Mouse (Mus musculus) heart, postnatal 14 days (tissue): ENCODE data around the gene 1700088E04Rik. TPM values are rescaled to one million over a fixed set of nuclear protein-coding genes. Genes with fewer than 3 reads are reported as not detected.

Experiments used
- DNase-seq, 2 experiments: peaks; one replicate each; pipeline ENCODE4 v3.0.0; 2021 to 2022
- intact Hi-C: fragments of 180-260 bp; cut with DNase I; formaldehyde crosslinking; loops from one replicate; pipeline ENCODE4 v1.15.1; 2025
- total RNA-seq, 2 experiments: library from RNA; stranded (reverse); gene quantifications; 2 replicates each; pipeline ENCODE4 v1.2.3; 2021

Gene 1700088E04Rik
- total RNA-seq, 2 experiments from 2014 or later, result 1.3 to 2.7 TPM

GRCm38 (mm10) chr15:79105804-79106203 lies 35.2 kb downstream of the 1700088E04Rik start:
- no peak for DNase-seq

GRCm38 (mm10) chr15:79103264-79103663 lies 37.8 kb downstream of the 1700088E04Rik start:
- intact Hi-C loops, result no loop called here
- DNase-seq, result no peak

More at GRCm38 (mm10) chr15:79105804-79106203, 35.2 kb downstream of the 1700088E04Rik start:
- intact Hi-C loops, result no loop called here

- intact Hi-C loops, result no loop called here
- DNase-seq, result no peak
Measured at GRCm38 (mm10) chr15:79101531-79101930, 39.5 kb downstream of the 1700088E04Rik start.

- intact Hi-C loops, result no loop called here
- no peak for DNase-seq
Measured at GRCm38 (mm10) chr15:79100391-79100790, 40.7 kb downstream of the 1700088E04Rik start.

DNA sequence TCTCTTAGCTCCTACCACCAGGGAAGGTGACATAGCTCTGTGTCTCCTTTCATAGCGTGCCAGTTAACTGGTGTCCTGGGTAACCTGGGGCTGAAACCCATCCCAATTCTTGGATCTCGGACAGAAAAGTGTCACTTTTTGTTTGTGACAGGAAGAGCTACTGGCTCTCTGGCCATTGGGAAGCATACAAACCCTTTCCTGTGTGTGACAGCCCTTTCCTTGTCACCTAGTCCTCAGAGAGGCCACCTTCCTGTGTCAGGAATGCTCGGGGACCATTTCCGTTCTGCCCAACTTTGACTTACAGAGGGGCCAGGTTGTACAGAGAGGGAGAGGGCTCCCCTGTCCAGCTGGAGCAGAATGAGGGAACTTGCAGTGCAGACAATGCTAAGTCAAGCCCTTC lies 41.6 kb downstream of the 1700088E04Rik start:
- peak in 1 of 2 experiments; percentile 14 for DNase-seq
- intact Hi-C loops, result loop anchor here (2.0 kb wide), 1 partner anchor 13 kb away; no protein-coding TSS in a partner anchor

DNA sequence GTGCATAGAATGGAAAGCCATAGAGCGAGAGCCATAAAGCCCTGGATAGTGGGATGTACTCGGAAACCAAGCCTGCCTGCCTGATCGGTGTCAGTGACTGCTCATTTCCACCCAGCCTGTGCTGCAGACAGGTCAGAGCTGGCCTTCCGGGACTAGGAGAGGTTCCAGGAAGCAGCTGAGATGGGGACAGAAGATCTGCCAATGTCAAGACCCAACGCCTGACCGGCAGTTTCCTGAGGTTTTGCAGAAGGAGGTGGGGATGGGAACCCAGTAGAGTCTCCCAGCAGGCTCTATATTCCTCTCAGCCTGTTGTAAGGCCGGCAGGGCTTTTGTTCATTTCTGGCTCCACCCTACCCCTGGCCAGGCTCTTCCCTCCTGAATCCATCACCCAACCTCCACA lies 42.2 kb downstream of the 1700088E04Rik start:
- intact Hi-C loops, result loop anchor here (2.0 kb wide), 1 partner anchor 14 kb away; no protein-coding TSS in a partner anchor
- peak; percentile 40 to 41 for DNase-seq

GRCm38 (mm10) chr15:79098220-79098619 lies 42.8 kb downstream of the 1700088E04Rik start:
- intact Hi-C loops, result loop anchor here (2.0 kb wide), 1 partner anchor 15 kb away; no protein-coding TSS in a partner anchor
- peak in 1 of 2 experiments; percentile 34 for DNase-seq

DNA sequence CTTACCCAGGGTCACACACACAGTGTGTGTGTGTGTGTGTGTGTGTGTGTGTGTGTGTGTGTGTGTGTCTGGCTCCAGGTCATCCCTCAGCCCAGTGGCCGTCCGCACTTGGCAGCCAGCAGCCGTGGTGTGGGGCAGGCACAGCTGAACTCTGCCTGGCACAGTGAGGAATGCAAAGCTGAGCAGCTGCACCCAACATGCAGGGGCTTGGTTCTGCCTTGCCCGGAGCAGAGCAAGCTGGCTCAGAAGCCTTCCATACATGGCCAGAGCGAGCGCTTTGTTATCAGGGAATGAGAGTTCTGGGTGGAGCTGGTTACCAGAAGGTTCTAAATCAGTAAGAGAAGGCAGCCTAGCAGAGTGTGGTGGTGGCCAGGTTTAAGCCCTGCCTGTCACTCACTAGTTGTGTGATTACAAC lies 43.4 kb downstream of the 1700088E04Rik start:
- DNase-seq, result peak; percentile 69 to 78
- intact Hi-C loops, result loop anchor here (2.0 kb wide), 1 partner anchor 15 kb away; no protein-coding TSS in a partner anchor

GRCm38 (mm10) chr15:79097135-79097534 lies 43.9 kb downstream of the 1700088E04Rik start:
- no peak for DNase-seq
- intact Hi-C loops, result no loop called here

DNA sequence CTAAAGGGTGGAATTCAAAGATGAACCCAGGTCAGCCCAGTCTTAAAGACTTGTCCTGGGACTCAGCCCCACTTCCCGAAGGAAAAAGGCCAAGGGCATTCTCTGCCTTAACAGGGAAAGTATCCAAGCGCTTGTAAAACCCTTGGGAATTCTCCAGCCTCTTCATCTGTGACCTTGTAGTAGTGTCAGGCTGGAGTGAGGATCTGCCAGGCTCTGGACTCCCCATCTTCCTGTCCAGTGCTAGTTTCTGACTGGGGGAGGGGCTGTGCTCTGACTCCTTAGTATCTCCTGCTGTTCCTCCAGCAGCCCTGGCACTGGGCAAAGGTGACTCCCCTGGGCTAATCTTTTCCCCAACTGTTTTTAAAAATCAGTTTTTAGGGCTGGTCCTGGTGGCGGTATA lies 44.5 kb downstream of the 1700088E04Rik start:
- intact Hi-C loops, result no loop called here
- peak; percentile 26 to 29 for DNase-seq

GRCm38 (mm10) chr15:79095483-79095882 lies 45.6 kb downstream of the 1700088E04Rik start:
- no peak for DNase-seq
- intact Hi-C loops, result no loop called here

GRCm38 (mm10) chr15:79093083-79093839 lies 47.8 kb downstream of the 1700088E04Rik start:
- intact Hi-C loops, result loop anchor here (2.0 kb wide), 2 partner anchors 34 to 56 kb away; no protein-coding TSS in a partner anchor
- peak; percentile 53 to 55 for DNase-seq

DNA sequence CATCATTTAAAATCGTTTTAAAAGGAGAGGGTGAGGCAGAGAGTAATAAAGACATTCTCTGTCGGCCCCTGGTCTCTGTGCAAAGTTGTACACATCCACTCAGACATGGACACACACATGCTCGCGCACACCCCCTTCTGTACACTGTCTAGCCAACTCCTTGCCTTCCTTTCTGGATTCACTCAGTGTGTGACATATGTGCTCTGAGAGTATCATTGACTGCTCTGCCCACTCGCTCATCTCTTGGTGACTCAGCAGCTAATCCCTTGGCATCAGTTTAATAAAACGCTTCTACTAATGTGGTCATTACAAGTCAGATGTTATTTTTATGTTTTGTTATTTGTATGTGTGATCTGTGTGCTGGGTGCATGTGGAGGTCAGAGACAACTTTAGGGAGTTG lies 48.8 kb downstream of the 1700088E04Rik start:
- no peak for DNase-seq
- intact Hi-C loops, result loop anchor here (2.0 kb wide), 2 partner anchors 35 to 57 kb away; no protein-coding TSS in a partner anchor

DNA sequence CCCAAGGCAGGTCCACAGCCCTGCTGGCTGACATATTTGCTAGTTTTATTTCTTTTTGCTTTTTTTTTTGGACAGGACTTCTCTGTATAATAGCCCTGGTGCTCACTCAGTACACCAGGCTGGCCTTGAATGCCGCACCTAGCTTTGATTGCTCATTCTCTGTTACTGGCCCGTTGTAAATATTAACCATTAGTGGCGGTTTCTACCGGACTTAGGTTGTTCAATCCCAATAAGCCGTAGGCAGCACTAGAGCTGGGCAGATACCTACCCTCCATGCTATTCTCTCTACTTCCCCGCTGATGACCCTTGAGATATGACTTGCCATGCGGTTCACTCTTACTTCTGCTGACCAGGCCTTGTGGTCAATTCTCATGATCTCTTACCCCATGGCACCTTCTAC lies 61.5 kb downstream of the 1700088E04Rik start:
- intact Hi-C loops, result no loop called here

More for the DNA sequence above, 61.5 kb downstream of the 1700088E04Rik start:
- no peak for DNase-seq

Other genes with a start within 250 kb of the 1700088E04Rik start
- gene Gm49510, start 241.6 kb downstream of the 1700088E04Rik start, total RNA-seq, result not detected
- 1 to 10 TPM; 4.6 to 6.3 TPM for gene Sh3bp1, start 241.5 kb downstream of the 1700088E04Rik start, total RNA-seq
- gene Pdxp, start 227.3 kb downstream of the 1700088E04Rik start, total RNA-seq, result 1 to 10 TPM; 1.6 to 1.9 TPM
- gene Lgals1, start 214.5 kb downstream of the 1700088E04Rik start, total RNA-seq, result 100 to 1,000 TPM; 236 to 276 TPM
- 10 to 100 TPM; 13.6 to 14.3 TPM for gene Nol12, start 206.3 kb downstream of the 1700088E04Rik start, total RNA-seq
- 10 to 100 TPM; 44.6 to 49.6 TPM for gene Triobp, start 193.5 kb downstream of the 1700088E04Rik start, total RNA-seq
- 100 to 1,000 TPM; 104 to 128 TPM for gene H1f0, start 112.8 kb downstream of the 1700088E04Rik start, total RNA-seq
- gene Galr3, start 99.4 kb downstream of the 1700088E04Rik start, total RNA-seq, result not detected
- gene Ankrd54, start 78.4 kb downstream of the 1700088E04Rik start, total RNA-seq, result 1 to 10 TPM; 8.7 to 9.4 TPM
- gene Eif3l, start 66.1 kb downstream of the 1700088E04Rik start, total RNA-seq, result 10 to 100 TPM; 73.8 to 81.1 TPM
- 10 to 100 TPM; 61.2 to 64.9 TPM for gene Micall1, start 32.4 kb downstream of the 1700088E04Rik start, total RNA-seq
- gene Polr2f, start 244 bp downstream of the 1700088E04Rik start, total RNA-seq, result 100 to 1,000 TPM; 111 to 116 TPM
- 1 to 10 TPM; 1.6 to 1.8 TPM for gene Sox10, start 24.0 kb upstream of the 1700088E04Rik start, total RNA-seq
- 10 to 100 TPM; 22.4 to 23.2 TPM for gene Pick1, start 87.9 kb upstream of the 1700088E04Rik start, total RNA-seq
- gene Gm49486, start 88.1 kb upstream of the 1700088E04Rik start, total RNA-seq, result under 1 TPM; 0.76 to 0.98 TPM
- under 1 TPM; 0.19 to 0.29 TPM for gene Slc16a8, start 113.5 kb upstream of the 1700088E04Rik start, total RNA-seq
- gene Baiap2l2, start 144.3 kb upstream of the 1700088E04Rik start, total RNA-seq, result under 1 TPM; 0.45 to 0.49 TPM
- 10 to 100 TPM; 10.4 to 10.6 TPM for gene Pla2g6, start 187.1 kb upstream of the 1700088E04Rik start, total RNA-seq
- 1 to 10 TPM; 6.2 to 6.9 TPM for gene Maff, start 205.4 kb upstream of the 1700088E04Rik start, total RNA-seq